Mouse (Mus musculus): Measurements from ENCODE around the gene Mylk. TPM values are rescaled to one million over a fixed set of nuclear protein-coding genes. Genes with fewer than 3 reads are reported as not detected.

Gene Mylk
- polyA plus RNA-seq, 1 experiment = 6.3 TPM

- TF ChIP-seq CTCF (IDR thresholded peaks at IDR 0.05; ENCODE audit: borderline replicate concordance, insufficient read depth, low read depth, low read length) (no peak), POLR2A (IDR thresholded peaks at IDR 0.05; ENCODE audit: borderline replicate concordance, insufficient read depth, low read length) (no peak)
- no peak for DNase-seq
- WGBS = 68% methylated on average over 3 of the region's 3 CpGs
Measured at GRCm38 (mm10) chr16:35016491-35016890, 271.5 kb downstream of the Mylk start.

DNA sequence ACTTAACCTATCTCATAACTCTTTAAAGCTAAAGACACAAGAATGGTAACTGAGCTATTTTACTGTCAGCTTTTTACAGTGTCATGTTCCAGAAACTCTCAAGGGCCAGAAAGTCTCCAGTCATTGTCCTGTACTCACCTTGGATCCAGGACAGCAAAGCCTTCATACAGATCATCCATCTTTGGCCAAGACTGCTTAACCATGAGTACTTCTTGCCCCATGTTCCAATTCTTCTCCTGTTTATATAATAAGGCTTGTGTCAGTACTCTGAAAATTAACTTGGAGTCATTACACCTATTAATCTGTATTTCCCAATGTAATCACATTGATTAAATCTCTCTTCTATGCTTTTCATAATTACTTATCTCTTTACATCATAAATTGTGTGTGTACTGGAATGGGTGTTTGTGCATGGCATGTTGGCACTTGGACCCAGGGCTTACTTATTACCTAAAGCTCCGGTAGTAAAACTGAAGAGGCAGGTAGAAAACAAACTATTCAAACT is 273.5 kb downstream of the Mylk start:
- DNase-seq = no peak
- TF ChIP-seq POLR2A (IDR thresholded peaks at IDR 0.05; ENCODE audit: borderline replicate concordance, insufficient read depth, low read length) (no peak), CTCF (IDR thresholded peaks at IDR 0.05; ENCODE audit: borderline replicate concordance, insufficient read depth, low read depth, low read length) (no peak)

More at GRCm38 (mm10) chr16:35016491-35016890, 271.5 kb downstream of the Mylk start:
- Histone ChIP-seq H3K4me3 (replicated peaks; ENCODE audit: insufficient read depth, low read depth, low read length) (no peak overlapping the region), H3K27ac (ENCODE audit: insufficient read depth, low read length) (no peak overlapping the region), H3K4me1 (ENCODE audit: control insufficient read depth, insufficient read depth, low read length) (no peaks in the 10 kb centered on the region), H3K27me3 (ENCODE audit: control insufficient read depth, insufficient read depth, low read length) (no peaks in the 10 kb centered on the region; the same call in 1 of the 2 replicates)

GRCm38 (mm10) chr16:35021903-35022241 is 276.9 kb downstream of the Mylk start:
- no peak overlapping the region for H3K27ac ChIP-seq (ENCODE audit: insufficient read depth, low read length)
- 45% methylated on average over 5 of the region's 5 CpGs for WGBS
- DNase-seq = no peak

More for the DNA sequence above, 273.5 kb downstream of the Mylk start:
- Histone ChIP-seq H3K4me3 (replicated peaks; ENCODE audit: insufficient read depth, low read depth, low read length) (no peak overlapping the region), H3K27me3 (ENCODE audit: control insufficient read depth, insufficient read depth, low read length) (no peaks in the 10 kb centered on the region; the same call in 1 of the 2 replicates), H3K27ac (ENCODE audit: insufficient read depth, low read length) (no peak overlapping the region), H3K4me1 (ENCODE audit: control insufficient read depth, insufficient read depth, low read length) (no peaks in the 10 kb centered on the region)
- 100% methylated on average over 1 of the region's 1 CpGs for WGBS

GRCm38 (mm10) chr16:35022242-35023137 is 277.5 kb downstream of the Mylk start, which contains the start of gene Hacd2:
TSS of gene Hacd2 (plus strand) at chr16:35022428.
- Histone ChIP-seq H3K27ac (ENCODE audit: insufficient read depth, low read length) (peak within 1 kb of the TSS; percentile 82), H3K4me3 (replicated peaks; ENCODE audit: insufficient read depth, low read depth, low read length) (peak within 1 kb of the TSS; percentile 66), H3K27me3 (ENCODE audit: control insufficient read depth, insufficient read depth, low read length) (no peaks in the 10 kb centered on the region; the same call in 1 of the 2 replicates), H3K4me1 (ENCODE audit: control insufficient read depth, insufficient read depth, low read length) (no peaks in the 10 kb centered on the region)
- peak; percentile 95 to 97 for DNase-seq
- under 1% methylated on average over 89 of the region's 97 CpGs for WGBS
- peak; percentile 74 for TF ChIP-seq POLR2A (IDR thresholded peaks at IDR 0.05; ENCODE audit: borderline replicate concordance, insufficient read depth, low read length)
- no peak for TF ChIP-seq CTCF (IDR thresholded peaks at IDR 0.05; ENCODE audit: borderline replicate concordance, insufficient read depth, low read depth, low read length)

More at GRCm38 (mm10) chr16:35021903-35022241, 276.9 kb downstream of the Mylk start:
- Histone ChIP-seq H3K4me3 (replicated peaks; ENCODE audit: insufficient read depth, low read depth, low read length) (peak overlapping the region; percentile 66), H3K4me1 (ENCODE audit: control insufficient read depth, insufficient read depth, low read length) (no peaks in the 10 kb centered on the region), H3K27me3 (ENCODE audit: control insufficient read depth, insufficient read depth, low read length) (no peaks in the 10 kb centered on the region; the same call in 1 of the 2 replicates)
- TF ChIP-seq POLR2A (IDR thresholded peaks at IDR 0.05; ENCODE audit: borderline replicate concordance, insufficient read depth, low read length) (no peak), CTCF (IDR thresholded peaks at IDR 0.05; ENCODE audit: borderline replicate concordance, insufficient read depth, low read depth, low read length) (no peak)

DNA sequence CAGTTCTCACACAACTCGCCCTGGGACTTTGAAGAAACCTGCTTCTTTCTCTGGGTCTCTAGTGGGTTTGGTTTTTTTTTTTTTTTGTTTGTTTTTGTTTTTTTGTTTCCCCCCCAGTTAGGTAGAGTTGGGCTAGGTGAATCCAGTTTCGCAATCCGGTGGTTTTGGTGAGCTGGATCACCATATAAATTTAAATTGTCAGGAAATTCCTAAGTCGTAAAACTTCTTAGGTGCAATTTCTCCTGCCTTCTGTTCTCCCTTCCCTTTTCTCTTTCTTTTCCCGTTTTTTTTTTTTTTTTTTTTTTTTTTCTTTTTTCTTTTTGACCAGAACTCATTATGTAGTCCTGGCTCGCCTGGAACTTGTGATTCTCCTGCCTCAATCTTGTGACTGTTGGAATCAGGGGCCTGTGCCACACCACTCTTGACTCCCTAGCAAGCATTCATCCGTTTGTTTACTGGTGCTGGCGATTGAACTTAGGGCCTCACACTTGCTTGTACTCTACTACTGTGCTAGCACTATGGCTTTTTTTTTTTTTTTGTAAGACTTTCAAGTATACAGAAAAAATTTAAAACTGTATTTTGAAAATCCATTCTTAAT is 278.2 kb downstream of the Mylk start:
- DNase-seq = peak in 1 of 2 experiments; percentile 14
- Histone ChIP-seq H3K4me3 (replicated peaks; ENCODE audit: insufficient read depth, low read depth, low read length) (peak overlapping the region; percentile 66), H3K27ac (ENCODE audit: insufficient read depth, low read length) (no peak overlapping the region), H3K4me1 (ENCODE audit: control insufficient read depth, insufficient read depth, low read length) (no peaks in the 10 kb centered on the region), H3K27me3 (ENCODE audit: control insufficient read depth, insufficient read depth, low read length) (no peaks in the 10 kb centered on the region; the same call in 1 of the 2 replicates)
- no peak for TF ChIP-seq CTCF (IDR thresholded peaks at IDR 0.05; ENCODE audit: borderline replicate concordance, insufficient read depth, low read depth, low read length)
- TF ChIP-seq POLR2A (IDR thresholded peaks at IDR 0.05; ENCODE audit: borderline replicate concordance, insufficient read depth, low read length) = no peak
- 20% methylated on average over 8 of the region's 8 CpGs for WGBS

DNA sequence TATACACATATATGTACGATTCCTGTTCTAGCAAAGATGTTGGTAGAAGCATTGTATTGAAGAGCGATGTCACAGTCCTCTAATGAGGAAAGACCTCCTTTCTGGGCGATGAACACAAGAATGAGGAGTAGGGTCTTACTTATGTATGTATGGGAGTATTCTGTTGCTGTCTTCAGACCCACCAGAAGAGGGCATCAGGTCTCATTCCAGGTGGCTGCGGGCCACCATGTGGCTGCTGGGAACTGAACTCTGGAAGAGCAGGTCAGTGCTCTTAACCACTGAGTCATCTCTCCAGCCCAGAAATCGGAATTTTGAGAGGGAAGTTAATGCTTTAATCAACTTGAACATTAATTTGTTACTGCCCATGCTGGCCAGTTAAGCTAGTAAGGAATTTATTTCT is 279.3 kb downstream of the Mylk start:
- H3K27me3 ChIP-seq (ENCODE audit: control insufficient read depth, insufficient read depth, low read length) = no peaks in the 10 kb centered on the region; the same call in 1 of the 2 replicates
- no peak overlapping the region for H3K27ac ChIP-seq (ENCODE audit: insufficient read depth, low read length)
- TF ChIP-seq POLR2A (IDR thresholded peaks at IDR 0.05; ENCODE audit: borderline replicate concordance, insufficient read depth, low read length) (no peak), CTCF (IDR thresholded peaks at IDR 0.05; ENCODE audit: borderline replicate concordance, insufficient read depth, low read depth, low read length) (no peak; the same call in 1 of the 2 replicates)
- 88% methylated on average over 5 of the region's 5 CpGs for WGBS
- no peaks in the 10 kb centered on the region for H3K4me1 ChIP-seq (ENCODE audit: control insufficient read depth, insufficient read depth, low read length)
- no peak overlapping the region for H3K4me3 ChIP-seq (replicated peaks; ENCODE audit: insufficient read depth, low read depth, low read length)
- no peak for DNase-seq

DNA sequence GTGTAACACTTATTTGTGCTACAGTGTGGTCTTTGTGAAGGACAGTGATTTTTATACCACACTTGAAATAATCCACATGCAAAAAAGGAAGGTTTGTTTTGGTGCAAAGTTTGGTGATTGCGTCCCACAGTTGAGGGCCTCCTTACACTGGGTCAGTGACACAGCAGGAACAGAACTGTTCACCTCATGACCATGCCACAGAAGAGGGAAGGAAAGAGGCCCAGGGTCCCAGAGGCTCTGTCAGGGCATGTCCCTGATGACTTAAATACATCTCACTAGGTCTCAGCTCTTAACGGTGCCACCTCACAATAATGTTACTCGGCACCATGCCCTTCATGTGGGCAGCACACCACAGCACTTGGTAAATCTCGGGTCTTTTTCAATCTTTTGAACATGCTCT is 280.3 kb downstream of the Mylk start:
- DNase-seq = no peak
- Histone ChIP-seq H3K27ac (ENCODE audit: insufficient read depth, low read length) (no peak overlapping the region), H3K4me1 (ENCODE audit: control insufficient read depth, insufficient read depth, low read length) (no peaks in the 10 kb centered on the region), H3K4me3 (replicated peaks; ENCODE audit: insufficient read depth, low read depth, low read length) (no peak overlapping the region), H3K27me3 (ENCODE audit: control insufficient read depth, insufficient read depth, low read length) (no peaks in the 10 kb centered on the region)
- 97% methylated on average over 4 of the region's 4 CpGs for WGBS
- TF ChIP-seq POLR2A (IDR thresholded peaks at IDR 0.05; ENCODE audit: borderline replicate concordance, insufficient read depth, low read length) (no peak), CTCF (IDR thresholded peaks at IDR 0.05; ENCODE audit: borderline replicate concordance, insufficient read depth, low read depth, low read length) (no peak)

Measured in cerebellum, adult 2 months (tissue).